Mouse (Mus musculus): ENCODE results near the gene Fam155a. TPM values are rescaled to one million over a fixed set of nuclear protein-coding genes. Genes with fewer than 3 reads are reported as not detected.

The Fam155a gene
- polyA plus RNA-seq, 1 experiment from 2014 or later: 0.60 TPM

DNA sequence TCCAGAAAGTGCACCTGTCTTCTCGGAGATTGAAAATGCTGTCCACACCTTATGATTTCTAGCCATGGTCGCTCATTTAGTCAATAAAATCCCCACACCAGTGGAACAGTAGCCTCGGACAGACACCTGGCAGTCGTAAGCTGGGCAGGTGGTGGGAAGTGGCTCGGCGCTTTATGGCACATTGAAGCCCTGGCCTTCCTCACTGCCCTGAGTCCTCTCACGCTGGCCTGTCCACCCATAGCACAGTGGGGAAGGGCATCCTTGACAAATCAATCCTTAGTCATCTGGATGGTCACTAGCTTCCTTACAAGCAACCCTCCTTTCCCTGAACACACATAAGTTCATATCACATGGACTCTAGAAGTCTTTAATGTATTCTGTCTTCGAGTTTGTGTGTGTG lies 401.8 kb downstream of the Fam155a start:
- Histone ChIP-seq H3K36me3 (no peaks in the 10 kb centered on the region), H3K27ac (no peak overlapping the region), H3K4me2 (no peak overlapping the region), H3K9me3 (replicated peaks) (no peaks in the 10 kb centered on the region), H3K4me3 (replicated peaks) (no peak overlapping the region), H3K9ac (no peak overlapping the region), H3K4me1 (no peaks in the 10 kb centered on the region), H3K27me3 (no peaks in the 10 kb centered on the region)
- 86% methylated on average over 8 of the region's 8 CpGs for WGBS
- no peak for ATAC-seq (replicated peaks; ENCODE audit: low FRiP score)

DNA sequence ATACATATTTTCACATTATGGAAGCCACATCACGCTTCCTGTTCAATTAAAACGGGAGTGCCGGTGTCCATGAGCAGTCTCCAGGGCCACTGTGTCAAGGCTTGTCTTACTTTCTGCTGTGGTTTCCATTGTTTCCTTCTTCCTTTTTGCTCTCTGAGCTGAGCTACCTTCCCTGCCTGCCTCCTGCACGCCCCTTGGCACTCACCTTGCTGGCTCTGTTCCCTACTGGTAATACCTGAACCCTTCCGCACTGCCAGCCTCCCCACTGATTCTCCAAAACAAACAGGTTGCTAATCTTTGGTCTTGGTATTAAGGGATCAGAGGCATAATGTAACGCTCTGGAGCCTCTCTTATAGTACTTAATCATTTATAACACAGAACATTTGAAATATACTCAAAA lies 403.2 kb downstream of the Fam155a start:
- Histone ChIP-seq H3K27me3 (no peaks in the 10 kb centered on the region), H3K4me2 (no peak overlapping the region), H3K36me3 (no peaks in the 10 kb centered on the region), H3K4me3 (replicated peaks) (no peak overlapping the region), H3K4me1 (no peaks in the 10 kb centered on the region), H3K27ac (no peak overlapping the region), H3K9me3 (replicated peaks) (no peaks in the 10 kb centered on the region), H3K9ac (no peak overlapping the region)
- 74% methylated on average over 6 of the region's 6 CpGs for WGBS
- ATAC-seq (replicated peaks; ENCODE audit: low FRiP score): no peak

DNA sequence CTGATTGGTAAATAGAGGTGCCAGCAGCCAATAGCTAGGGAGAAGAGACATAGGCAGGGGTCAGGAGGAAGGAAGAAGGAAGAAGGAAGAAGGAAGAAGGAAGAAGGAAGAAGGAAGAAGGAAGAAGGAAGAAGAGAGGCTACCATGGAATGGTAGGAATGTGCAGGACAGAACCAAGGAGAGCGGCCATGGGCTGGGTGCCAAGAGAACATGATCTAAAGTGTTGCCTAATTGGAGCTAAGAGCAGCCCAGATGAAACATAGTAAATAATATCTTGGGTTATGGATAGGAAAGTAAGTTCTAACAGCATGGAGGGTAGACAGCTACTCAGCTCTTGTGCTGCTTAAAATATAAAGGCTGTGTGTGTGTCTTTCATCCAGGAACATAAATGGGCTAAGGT lies 405.6 kb downstream of the Fam155a start:
- no peak overlapping the region for H3K9ac ChIP-seq
- H3K27ac ChIP-seq: no peak overlapping the region
- H3K4me2 ChIP-seq: no peak overlapping the region
- no peaks in the 10 kb centered on the region for H3K4me1 ChIP-seq
- no peaks in the 10 kb centered on the region for H3K27me3 ChIP-seq
- 58% methylated on average over 1 of the region's 1 CpGs for WGBS
- no peaks in the 10 kb centered on the region for H3K36me3 ChIP-seq
- H3K9me3 ChIP-seq (replicated peaks): no peaks in the 10 kb centered on the region
- no peak overlapping the region for H3K4me3 ChIP-seq (replicated peaks)
- no peak for ATAC-seq (replicated peaks; ENCODE audit: low FRiP score)

DNA sequence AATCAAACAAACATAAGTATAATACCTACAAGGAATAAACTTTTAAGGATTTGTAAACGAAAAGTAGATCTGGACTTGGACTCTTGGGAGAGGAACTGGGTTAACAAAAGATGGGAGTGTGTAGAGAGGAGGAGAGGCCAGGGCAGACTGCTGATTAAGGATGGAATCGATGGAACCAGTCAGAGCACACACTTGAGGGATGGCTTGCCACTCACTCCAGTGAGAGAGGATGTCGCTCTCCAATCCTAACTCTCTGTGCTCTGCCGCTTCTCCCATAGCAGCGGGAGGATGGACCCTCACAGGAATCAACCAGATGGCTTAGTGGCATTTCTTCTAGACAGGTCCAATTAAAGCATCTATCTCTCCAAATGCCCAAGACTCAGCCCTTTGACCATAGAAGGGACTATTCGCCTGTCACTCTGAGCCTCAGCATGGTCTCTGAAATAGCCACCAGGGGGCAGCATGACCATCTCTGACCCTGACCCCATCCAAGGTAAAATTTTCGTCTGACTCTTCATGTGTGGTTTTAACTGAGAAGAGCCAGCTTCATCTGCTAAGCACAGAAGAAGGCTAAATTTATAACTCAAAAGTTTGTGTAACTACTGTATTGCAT lies 422.3 kb downstream of the Fam155a start:
- H3K27me3 ChIP-seq: no peaks in the 10 kb centered on the region
- whole genome bisulfite sequencing: 50% methylated on average over 7 of the region's 7 CpGs
- no peaks in the 10 kb centered on the region for H3K9me3 ChIP-seq (replicated peaks)
- H3K4me3 ChIP-seq (replicated peaks): no peak overlapping the region
- ATAC-seq (replicated peaks; ENCODE audit: low FRiP score): no peak
- no peaks in the 10 kb centered on the region for H3K36me3 ChIP-seq
- no peaks in the 10 kb centered on the region for H3K4me1 ChIP-seq
- H3K27ac ChIP-seq: no peak overlapping the region
- no peak overlapping the region for H3K4me2 ChIP-seq
- no peak overlapping the region for H3K9ac ChIP-seq

DNA sequence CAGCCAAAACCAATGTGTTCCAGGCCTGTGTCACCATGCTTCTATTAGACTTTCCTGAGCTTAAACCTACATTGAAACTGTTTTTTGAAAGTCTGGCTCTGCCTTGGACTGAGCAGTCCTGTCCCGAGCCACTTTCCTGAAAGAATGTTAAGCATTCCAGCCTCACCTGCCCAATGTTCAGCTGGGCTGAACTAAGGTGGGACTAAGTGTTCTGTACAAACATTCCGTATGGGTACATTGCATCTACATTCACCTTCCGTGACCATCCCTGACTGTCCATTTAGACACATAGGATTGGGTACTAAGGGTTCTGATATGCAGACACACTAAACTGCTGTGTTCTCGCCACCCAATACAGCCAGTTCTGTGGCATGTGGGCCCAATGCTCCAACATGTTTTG lies 423.8 kb downstream of the Fam155a start:
- Histone ChIP-seq H3K4me3 (replicated peaks) (no peak overlapping the region), H3K27ac (no peak overlapping the region), H3K4me2 (no peak overlapping the region), H3K4me1 (no peaks in the 10 kb centered on the region), H3K36me3 (no peaks in the 10 kb centered on the region), H3K9me3 (replicated peaks) (no peaks in the 10 kb centered on the region), H3K9ac (no peak overlapping the region), H3K27me3 (no peaks in the 10 kb centered on the region)
- ATAC-seq (replicated peaks; ENCODE audit: low FRiP score): no peak
- WGBS: 86% methylated on average over 4 of the region's 4 CpGs

DNA sequence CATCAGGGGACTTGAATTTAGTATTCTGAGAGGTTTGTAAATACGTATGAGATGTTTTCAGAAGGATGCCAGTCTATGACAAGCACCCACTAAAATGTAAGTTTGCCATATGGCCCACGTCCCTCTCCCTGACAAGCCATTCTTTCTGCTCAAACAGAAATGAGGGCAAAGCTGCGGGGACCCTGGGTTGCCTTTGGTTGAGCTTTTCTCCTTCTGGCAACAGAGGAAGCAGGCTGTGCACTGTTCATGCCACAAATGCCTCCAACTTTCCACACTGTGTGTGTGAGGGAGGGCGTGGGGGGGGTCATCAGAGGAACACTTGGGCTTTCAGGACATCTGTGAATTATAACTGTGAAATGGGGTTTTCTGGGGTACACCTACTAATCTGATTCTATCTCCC lies 426.8 kb downstream of the Fam155a start:
- H3K9me3 ChIP-seq (replicated peaks): no peaks in the 10 kb centered on the region
- H3K36me3 ChIP-seq: no peaks in the 10 kb centered on the region
- H3K4me2 ChIP-seq: no peak overlapping the region
- no peak overlapping the region for H3K27ac ChIP-seq
- H3K9ac ChIP-seq: no peak overlapping the region
- no peak for ATAC-seq (replicated peaks; ENCODE audit: low FRiP score)
- H3K27me3 ChIP-seq: no peaks in the 10 kb centered on the region
- no peaks in the 10 kb centered on the region for H3K4me1 ChIP-seq
- no peak overlapping the region for H3K4me3 ChIP-seq (replicated peaks)
- WGBS: 74% methylated on average over 4 of the region's 4 CpGs

DNA sequence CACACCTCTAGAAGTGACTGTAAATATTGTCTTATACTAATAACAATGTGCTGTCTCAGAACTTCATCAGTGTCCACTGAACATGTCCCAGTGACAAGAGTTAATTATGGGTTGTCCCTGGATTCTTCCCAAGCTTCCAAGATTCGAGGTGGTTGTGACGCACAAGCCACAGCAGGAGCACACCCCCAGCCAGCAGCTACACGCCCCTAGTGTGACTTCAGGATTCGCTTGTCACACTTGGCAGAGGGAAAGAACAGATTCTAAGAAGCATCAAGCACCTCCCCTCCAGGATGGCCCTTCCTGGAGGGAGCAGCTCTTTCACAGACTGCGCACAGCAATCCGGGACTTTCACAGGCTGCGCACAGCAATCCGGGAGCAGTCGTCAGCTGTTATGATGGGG lies 428.0 kb downstream of the Fam155a start:
- H3K4me2 ChIP-seq: no peak overlapping the region
- no peak overlapping the region for H3K27ac ChIP-seq
- no peaks in the 10 kb centered on the region for H3K9me3 ChIP-seq (replicated peaks)
- no peak overlapping the region for H3K4me3 ChIP-seq (replicated peaks)
- no peak overlapping the region for H3K9ac ChIP-seq
- no peaks in the 10 kb centered on the region for H3K27me3 ChIP-seq
- no peaks in the 10 kb centered on the region for H3K36me3 ChIP-seq
- H3K4me1 ChIP-seq: no peaks in the 10 kb centered on the region
- ATAC-seq (replicated peaks; ENCODE audit: low FRiP score): no peak
- 76% methylated on average over 9 of the region's 9 CpGs for WGBS

DNA sequence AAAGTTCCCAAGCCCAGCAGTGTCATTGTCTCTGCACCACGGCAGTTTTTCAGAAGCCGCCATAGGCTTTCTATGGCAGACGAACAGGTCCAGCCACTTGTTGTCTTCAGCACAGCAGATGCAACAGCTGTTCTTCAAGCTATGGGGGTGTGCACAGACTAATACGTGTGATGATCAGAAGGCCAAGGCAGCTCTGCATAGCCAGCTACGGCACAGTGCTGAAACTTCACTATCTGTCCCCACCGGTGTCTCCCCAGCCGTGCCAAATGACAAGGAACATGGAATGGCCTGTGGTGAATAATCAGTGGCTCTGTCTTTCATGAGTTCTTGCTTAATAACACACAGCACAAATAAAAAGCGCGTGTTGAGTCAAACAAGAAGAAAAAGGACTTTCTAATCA lies 428.4 kb downstream of the Fam155a start:
- no peak overlapping the region for H3K4me3 ChIP-seq (replicated peaks)
- 83% methylated on average over 9 of the region's 9 CpGs for WGBS

DNA sequence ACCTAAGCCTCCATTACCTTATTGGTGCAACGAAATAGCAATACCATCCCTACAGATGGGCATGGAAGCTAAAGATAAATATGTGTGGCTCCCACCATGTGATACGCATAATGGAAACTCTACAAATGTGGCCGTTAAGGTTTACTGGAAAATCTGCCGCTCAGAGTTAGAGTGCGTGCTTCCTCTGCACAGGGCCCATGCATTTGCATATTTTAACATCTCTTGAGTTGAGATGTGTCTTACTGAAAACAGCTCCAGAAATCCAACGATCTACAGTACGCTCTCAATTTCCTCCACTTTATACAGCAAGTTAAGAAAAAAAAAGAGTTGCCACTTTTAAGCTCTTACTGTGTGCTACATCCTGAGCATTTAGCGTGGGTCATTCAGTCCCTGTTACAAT lies 433.1 kb downstream of the Fam155a start:
- Histone ChIP-seq H3K27me3 (no peaks in the 10 kb centered on the region), H3K36me3 (no peaks in the 10 kb centered on the region), H3K4me2 (no peak overlapping the region), H3K4me1 (no peaks in the 10 kb centered on the region), H3K4me3 (replicated peaks) (no peak overlapping the region), H3K9me3 (replicated peaks) (no peaks in the 10 kb centered on the region), H3K27ac (no peak overlapping the region), H3K9ac (no peak overlapping the region)
- ATAC-seq (replicated peaks; ENCODE audit: low FRiP score): no peak
- 90% methylated on average over 8 of the region's 8 CpGs for WGBS

More for the DNA sequence above, 428.4 kb downstream of the Fam155a start:
- Histone ChIP-seq H3K4me2 (no peak overlapping the region), H3K4me1 (no peaks in the 10 kb centered on the region), H3K27me3 (no peaks in the 10 kb centered on the region), H3K27ac (no peak overlapping the region), H3K9ac (no peak overlapping the region), H3K9me3 (replicated peaks) (no peaks in the 10 kb centered on the region), H3K36me3 (no peaks in the 10 kb centered on the region)
- ATAC-seq (replicated peaks; ENCODE audit: low FRiP score): no peak

DNA sequence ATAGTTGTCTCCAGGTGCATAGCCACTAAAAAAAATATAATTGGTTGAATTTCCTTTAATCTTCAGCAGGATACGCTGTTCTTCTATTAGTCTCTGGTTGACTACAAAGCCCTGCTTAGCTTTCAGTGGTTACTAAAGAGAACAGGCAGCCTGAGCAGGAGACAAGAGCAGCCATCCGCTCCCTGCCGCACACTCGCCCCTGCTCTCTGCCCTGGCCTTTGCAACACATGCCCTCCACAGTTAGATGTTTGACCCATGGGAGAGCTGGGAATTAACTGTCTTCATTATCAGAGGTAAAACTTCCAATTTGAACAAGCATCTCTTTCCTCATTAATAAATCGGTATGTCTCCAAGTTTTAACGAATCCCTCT lies 435.0 kb downstream of the Fam155a start:
- H3K9me3 ChIP-seq (replicated peaks): no peaks in the 10 kb centered on the region
- no peaks in the 10 kb centered on the region for H3K36me3 ChIP-seq
- no peaks in the 10 kb centered on the region for H3K4me1 ChIP-seq
- H3K27me3 ChIP-seq: no peaks in the 10 kb centered on the region
- H3K4me3 ChIP-seq (replicated peaks): no peak overlapping the region
- H3K27ac ChIP-seq: no peak overlapping the region
- no peak overlapping the region for H3K4me2 ChIP-seq
- ATAC-seq (replicated peaks; ENCODE audit: low FRiP score): no peak
- 49% methylated on average over 6 of the region's 6 CpGs for WGBS
- H3K9ac ChIP-seq: no peak overlapping the region

DNA sequence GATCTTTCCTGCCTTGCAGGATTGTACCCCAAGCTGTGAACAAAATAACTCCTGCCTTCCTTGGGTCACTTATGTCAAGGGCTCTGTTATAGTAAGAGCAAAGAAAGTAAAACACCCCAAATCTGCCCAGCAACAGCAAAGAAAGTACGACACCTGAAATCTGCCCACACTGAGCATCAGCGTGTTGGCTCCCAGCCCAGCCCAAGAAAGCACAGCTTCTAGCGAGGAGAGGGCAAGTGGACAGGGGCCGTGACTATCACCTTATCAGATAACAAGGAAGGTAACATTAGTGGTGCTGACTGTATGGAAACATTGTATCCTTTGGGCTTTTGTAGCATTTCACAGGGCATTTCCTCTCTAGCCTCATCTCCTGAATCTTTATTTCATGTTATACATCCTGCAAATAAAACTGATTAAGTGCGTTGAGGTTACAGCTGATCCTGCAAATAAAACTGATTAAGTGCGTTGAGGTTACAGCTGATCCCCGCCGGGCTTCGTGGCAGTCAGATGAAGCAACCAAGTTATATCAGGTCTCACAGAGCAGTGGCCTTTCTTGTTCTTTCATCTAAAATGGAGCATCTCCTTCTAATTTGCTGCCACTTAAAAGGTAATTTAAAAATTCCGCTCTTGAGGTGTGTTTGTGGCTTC lies 435.6 kb downstream of the Fam155a start:
- H3K9me3 ChIP-seq (replicated peaks): no peaks in the 10 kb centered on the region
- 42% methylated on average over 10 of the region's 10 CpGs for WGBS
- no peak overlapping the region for H3K4me3 ChIP-seq (replicated peaks)
- no peaks in the 10 kb centered on the region for H3K36me3 ChIP-seq
- no peaks in the 10 kb centered on the region for H3K27me3 ChIP-seq
- no peak for ATAC-seq (replicated peaks; ENCODE audit: low FRiP score)
- no peak overlapping the region for H3K27ac ChIP-seq
- no peak overlapping the region for H3K9ac ChIP-seq
- H3K4me2 ChIP-seq: no peak overlapping the region
- no peaks in the 10 kb centered on the region for H3K4me1 ChIP-seq

DNA sequence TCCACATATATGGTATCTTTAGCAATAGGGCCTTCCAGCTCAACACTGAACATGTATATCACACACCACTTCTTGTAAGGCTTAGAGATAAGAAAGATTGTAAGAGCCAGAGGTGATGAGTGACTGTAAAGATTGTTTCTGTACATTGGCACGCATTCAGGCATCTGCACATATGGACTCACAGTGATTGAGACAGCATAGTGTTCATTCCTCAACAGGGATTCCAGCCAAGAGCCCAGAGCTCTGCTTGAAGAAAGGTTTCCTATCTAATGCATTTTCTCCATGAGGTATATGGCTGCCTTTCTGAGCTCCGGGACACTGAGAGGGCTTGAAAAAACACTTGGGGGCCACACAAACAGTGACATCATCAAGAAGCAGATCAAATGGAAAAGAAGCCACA lies 438.2 kb downstream of the Fam155a start:
- no peak for ATAC-seq (replicated peaks; ENCODE audit: low FRiP score)
- no peaks in the 10 kb centered on the region for H3K9me3 ChIP-seq (replicated peaks)
- WGBS: 80% methylated on average over 2 of the region's 2 CpGs
- H3K4me3 ChIP-seq (replicated peaks): no peak overlapping the region
- no peaks in the 10 kb centered on the region for H3K27me3 ChIP-seq
- no peak overlapping the region for H3K27ac ChIP-seq
- H3K9ac ChIP-seq: no peak overlapping the region
- H3K4me1 ChIP-seq: no peaks in the 10 kb centered on the region
- no peak overlapping the region for H3K4me2 ChIP-seq
- H3K36me3 ChIP-seq: no peaks in the 10 kb centered on the region

DNA sequence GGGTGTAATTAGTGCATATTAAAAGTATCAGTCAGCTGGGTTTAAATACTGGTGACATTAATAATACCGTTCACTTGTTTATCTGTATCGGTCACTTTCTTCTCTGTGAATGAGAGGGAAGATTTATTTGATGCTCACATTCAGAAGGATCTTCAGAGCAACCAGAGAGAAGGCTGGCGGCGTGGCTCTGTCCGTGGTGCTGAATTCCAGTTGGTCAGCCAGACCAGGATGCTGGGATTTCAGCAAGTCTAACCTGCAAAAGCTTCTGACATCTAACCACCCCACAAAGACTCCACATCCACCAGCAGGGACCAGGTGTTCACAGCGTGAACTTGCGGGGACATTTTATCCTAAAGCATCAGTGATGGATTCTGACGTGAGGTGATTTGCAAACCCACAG lies 461.5 kb downstream of the Fam155a start:
- no peak overlapping the region for H3K27ac ChIP-seq

More for the DNA sequence above, 461.5 kb downstream of the Fam155a start:
- Histone ChIP-seq H3K36me3 (no peaks in the 10 kb centered on the region), H3K4me2 (no peak overlapping the region), H3K27me3 (no peaks in the 10 kb centered on the region), H3K9me3 (replicated peaks) (no peaks in the 10 kb centered on the region), H3K4me1 (no peaks in the 10 kb centered on the region), H3K9ac (no peak overlapping the region), H3K4me3 (replicated peaks) (no peak overlapping the region)
- 22% methylated on average over 8 of the region's 8 CpGs for WGBS
- no peak for ATAC-seq (replicated peaks; ENCODE audit: low FRiP score)

Measured in kidney, embryonic 15.5 days (tissue).